Mouse (Mus musculus) myocyte (in vitro differentiated cells): ENCODE results near the gene Gm9803.

Experiments used
- POLR2A ChIP-seq: IDR thresholded peaks from one replicate; pipeline ENCODE4 v1.6.1; 2011; ENCODE audit warnings: low read depth, mild to moderate bottlenecking, control low read depth, moderate library complexity; ENCODE audit not compliant: insufficient read length
- TCF3 ChIP-seq: IDR thresholded peaks from one replicate; pipeline ENCODE4 v1.6.1; 2011; ENCODE audit warnings: low read depth, control low read depth; ENCODE audit not compliant: insufficient read length
- USF1 ChIP-seq: IDR thresholded peaks from one replicate; pipeline ENCODE4 v1.6.1; 2011; ENCODE audit warnings: low read depth, mild to moderate bottlenecking, control low read depth, moderate library complexity

GRCm38 (mm10) chr10:43516992-43517660 lies 6.8 kb upstream of the Gm9803 start:
- TF ChIP-seq TCF3 (no peak), POLR2A (no peak), USF1 (no peak)
